Mouse (Mus musculus): ENCODE data around the gene Rgsl1. TPM values are rescaled to one million over a fixed set of nuclear protein-coding genes. Genes with fewer than 3 reads are reported as not detected.

Rgsl1 gene
- polyA plus RNA-seq, 1 experiment from 2014 or later, result not detected

DNA sequence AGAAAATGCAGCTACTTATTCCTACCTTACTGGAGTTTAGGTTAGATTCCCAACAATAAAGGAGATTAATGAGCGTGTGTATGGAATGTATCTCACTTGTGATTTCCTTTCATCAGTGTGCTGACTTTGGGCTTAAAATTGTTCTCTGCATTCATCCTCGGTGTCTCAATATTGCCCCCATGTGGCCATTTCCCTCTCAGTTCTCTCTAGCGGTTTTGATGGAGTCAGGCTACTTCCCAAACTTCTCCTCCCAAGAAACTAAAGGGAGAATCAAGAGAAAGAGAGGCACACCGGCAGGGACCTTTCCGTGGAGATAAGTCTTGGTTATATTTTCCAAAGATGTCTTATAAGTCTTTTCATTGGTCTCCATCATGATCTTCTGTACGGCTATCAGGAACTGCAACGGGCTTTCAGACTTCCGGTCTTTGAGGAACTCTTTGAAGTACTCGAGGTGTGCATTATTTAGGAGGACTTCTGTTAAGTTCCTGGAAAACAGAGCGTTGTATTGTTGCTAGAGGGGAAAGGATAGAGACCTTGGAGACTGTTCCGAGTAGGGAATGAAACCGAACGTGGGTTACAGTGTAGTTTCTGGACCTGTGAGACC lies 36.5 kb downstream of the Rgsl1 start:
- no peak overlapping the region for H3K9ac ChIP-seq (ENCODE audit: low read depth, low read length)
- H3K27me3 ChIP-seq (ENCODE audit: insufficient read depth, low read length), result no peaks in the 10 kb centered on the region
- no peaks in the 10 kb centered on the region for H3K9me3 ChIP-seq (replicated peaks; ENCODE audit: low read length)
- H3K36me3 ChIP-seq (ENCODE audit: insufficient read depth, low read length), result no peaks in the 10 kb centered on the region
- H3K4me2 ChIP-seq (ENCODE audit: low read length), result peak overlapping the region; percentile 1; the same call in 1 of the 2 replicates
- ATAC-seq (replicated peaks; ENCODE audit: low FRiP score, low read depth), result no peak
- 47% methylated on average over 13 of the region's 13 CpGs for WGBS
- H3K4me3 ChIP-seq (replicated peaks; ENCODE audit: low read depth, low read length), result no peak overlapping the region
- peak; percentile 90 for TF ChIP-seq CTCF (IDR thresholded peaks at IDR 0.05; ENCODE audit: low read depth)
- peak; percentile 88 for DNase-seq (ENCODE audit: low spot score)
- H3K27ac ChIP-seq, result no peak overlapping the region
- no peaks in the 10 kb centered on the region for H3K4me1 ChIP-seq (replicated peaks; ENCODE audit: insufficient read depth, low read length)

GRCm38 (mm10) chr1:153803530-153803929 lies 40.4 kb downstream of the Rgsl1 start:
- ATAC-seq (replicated peaks; ENCODE audit: low FRiP score, low read depth) (no peak), DNase-seq (ENCODE audit: low spot score) (no peak)
- Histone ChIP-seq H3K9ac (ENCODE audit: low read depth, low read length) (no peak overlapping the region), H3K4me2 (ENCODE audit: low read length) (no peak overlapping the region), H3K27ac (no peak overlapping the region), H3K27me3 (ENCODE audit: insufficient read depth, low read length) (no peaks in the 10 kb centered on the region), H3K4me1 (replicated peaks; ENCODE audit: insufficient read depth, low read length) (no peaks in the 10 kb centered on the region), H3K4me3 (replicated peaks; ENCODE audit: low read depth, low read length) (no peak overlapping the region), H3K36me3 (ENCODE audit: insufficient read depth, low read length) (no peaks in the 10 kb centered on the region), H3K9me3 (replicated peaks; ENCODE audit: low read length) (no peaks in the 10 kb centered on the region)
- no peak for TF ChIP-seq CTCF (IDR thresholded peaks at IDR 0.05; ENCODE audit: low read depth)
- 84% methylated on average over 8 of the region's 8 CpGs for WGBS

DNA sequence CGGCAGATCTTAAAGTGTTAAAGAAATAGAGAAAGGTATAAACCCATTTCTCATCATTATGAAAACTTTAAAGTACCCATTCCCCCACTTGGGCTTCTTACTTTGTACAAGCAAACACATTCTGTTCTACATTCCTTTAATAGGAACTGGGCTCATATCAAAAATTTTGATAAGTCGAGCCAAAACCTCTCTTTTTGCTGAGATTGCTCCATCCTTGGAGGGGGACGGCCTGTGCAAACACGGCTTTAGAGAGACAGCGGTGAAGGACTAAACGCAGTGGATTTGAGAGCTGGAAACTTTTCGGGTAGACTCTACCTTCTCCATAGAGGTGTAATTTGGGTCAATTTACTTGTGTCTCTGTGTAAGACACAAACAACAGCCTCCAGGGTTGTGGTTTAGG lies 41.3 kb downstream of the Rgsl1 start:
- Histone ChIP-seq H3K4me3 (replicated peaks; ENCODE audit: low read depth, low read length) (no peak overlapping the region), H3K36me3 (ENCODE audit: insufficient read depth, low read length) (no peaks in the 10 kb centered on the region), H3K4me1 (replicated peaks; ENCODE audit: insufficient read depth, low read length) (no peaks in the 10 kb centered on the region), H3K27me3 (ENCODE audit: insufficient read depth, low read length) (no peaks in the 10 kb centered on the region), H3K9me3 (replicated peaks; ENCODE audit: low read length) (no peaks in the 10 kb centered on the region), H3K4me2 (ENCODE audit: low read length) (no peak overlapping the region), H3K27ac (no peak overlapping the region), H3K9ac (ENCODE audit: low read depth, low read length) (no peak overlapping the region)
- ATAC-seq (replicated peaks; ENCODE audit: low FRiP score, low read depth) (no peak), DNase-seq (ENCODE audit: low spot score) (no peak)
- TF ChIP-seq CTCF (IDR thresholded peaks at IDR 0.05; ENCODE audit: low read depth), result no peak
- 87% methylated on average over 7 of the region's 7 CpGs for WGBS

DNA sequence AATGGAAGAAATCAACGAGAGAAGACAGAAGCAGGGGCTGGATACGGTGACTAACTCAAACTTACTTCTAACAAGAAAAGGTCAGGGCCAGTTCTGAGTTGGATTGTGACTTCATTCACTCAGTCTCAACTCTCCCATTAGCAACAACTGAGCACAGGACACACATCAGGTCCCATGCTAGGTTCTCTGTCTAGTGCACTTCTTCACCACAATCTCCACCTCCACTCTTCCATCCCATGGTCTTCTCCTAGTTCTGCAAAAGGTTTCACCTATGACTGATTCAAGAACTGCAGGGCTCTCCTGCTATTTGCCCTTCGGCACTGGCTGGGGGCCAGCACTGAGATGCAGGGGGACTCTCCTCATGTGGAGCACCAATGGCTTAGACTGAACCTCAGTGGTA lies 49.7 kb downstream of the Rgsl1 start:
- no peak for TF ChIP-seq CTCF (IDR thresholded peaks at IDR 0.05; ENCODE audit: low read depth)
- H3K27ac ChIP-seq, result no peak overlapping the region
- ATAC-seq (replicated peaks; ENCODE audit: low FRiP score, low read depth), result no peak

GRCm38 (mm10) chr1:153790708-153791107 lies 53.2 kb downstream of the Rgsl1 start:
- no peaks in the 10 kb centered on the region for H3K9me3 ChIP-seq (replicated peaks; ENCODE audit: low read length)
- 55% methylated on average over 2 of the region's 2 CpGs for WGBS

More for the DNA sequence above, 49.7 kb downstream of the Rgsl1 start:
- Histone ChIP-seq H3K4me2 (ENCODE audit: low read length) (no peak overlapping the region), H3K4me3 (replicated peaks; ENCODE audit: low read depth, low read length) (no peak overlapping the region), H3K9ac (ENCODE audit: low read depth, low read length) (no peak overlapping the region), H3K9me3 (replicated peaks; ENCODE audit: low read length) (no peaks in the 10 kb centered on the region), H3K27me3 (ENCODE audit: insufficient read depth, low read length) (no peaks in the 10 kb centered on the region), H3K36me3 (ENCODE audit: insufficient read depth, low read length) (no peaks in the 10 kb centered on the region), H3K4me1 (replicated peaks; ENCODE audit: insufficient read depth, low read length) (no peaks in the 10 kb centered on the region)
- 48% methylated on average over 3 of the region's 3 CpGs for WGBS
- no peak for DNase-seq (ENCODE audit: low spot score)

DNA sequence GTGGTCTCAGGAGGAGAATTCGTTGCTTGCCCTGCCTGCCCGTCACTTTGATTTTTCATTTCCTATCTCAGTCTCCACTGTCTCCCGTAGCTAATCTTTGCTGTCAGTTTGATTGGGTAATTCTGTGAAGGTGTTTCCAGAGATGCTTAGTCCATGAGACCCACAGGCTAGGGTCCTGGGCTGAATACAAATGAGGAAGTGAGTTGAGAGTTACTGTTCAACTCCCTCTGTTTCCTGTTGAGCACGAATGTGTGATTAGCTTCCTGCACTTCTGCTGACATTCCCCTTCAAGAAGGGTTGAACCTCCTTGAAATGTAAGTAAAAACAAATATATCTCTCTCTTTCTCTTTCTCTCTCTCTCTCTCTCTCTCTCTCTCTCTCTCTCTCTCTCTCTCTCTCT lies 58.3 kb downstream of the Rgsl1 start:
- 63% methylated on average over 4 of the region's 4 CpGs for WGBS
- no peak overlapping the region for H3K9ac ChIP-seq (ENCODE audit: low read depth, low read length)
- no peak overlapping the region for H3K4me3 ChIP-seq (replicated peaks; ENCODE audit: low read depth, low read length)
- H3K4me1 ChIP-seq (replicated peaks; ENCODE audit: insufficient read depth, low read length), result no peaks in the 10 kb centered on the region
- no peak for TF ChIP-seq CTCF (IDR thresholded peaks at IDR 0.05; ENCODE audit: low read depth)
- no peaks in the 10 kb centered on the region for H3K36me3 ChIP-seq (ENCODE audit: insufficient read depth, low read length)
- ATAC-seq (replicated peaks; ENCODE audit: low FRiP score, low read depth) (no peak), DNase-seq (ENCODE audit: low spot score) (no peak)
- H3K27me3 ChIP-seq (ENCODE audit: insufficient read depth, low read length), result no peaks in the 10 kb centered on the region
- no peak overlapping the region for H3K27ac ChIP-seq
- no peaks in the 10 kb centered on the region for H3K9me3 ChIP-seq (replicated peaks; ENCODE audit: low read length)
- no peak overlapping the region for H3K4me2 ChIP-seq (ENCODE audit: low read length)

More at GRCm38 (mm10) chr1:153790708-153791107, 53.2 kb downstream of the Rgsl1 start:
- no peak overlapping the region for H3K27ac ChIP-seq
- H3K9ac ChIP-seq (ENCODE audit: low read depth, low read length), result no peak overlapping the region
- ATAC-seq (replicated peaks; ENCODE audit: low FRiP score, low read depth), result no peak
- DNase-seq (ENCODE audit: low spot score), result no peak
- H3K27me3 ChIP-seq (ENCODE audit: insufficient read depth, low read length), result no peaks in the 10 kb centered on the region
- no peaks in the 10 kb centered on the region for H3K4me1 ChIP-seq (replicated peaks; ENCODE audit: insufficient read depth, low read length)
- H3K36me3 ChIP-seq (ENCODE audit: insufficient read depth, low read length), result no peaks in the 10 kb centered on the region
- H3K4me2 ChIP-seq (ENCODE audit: low read length), result no peak overlapping the region
- TF ChIP-seq CTCF (IDR thresholded peaks at IDR 0.05; ENCODE audit: low read depth), result no peak
- no peak overlapping the region for H3K4me3 ChIP-seq (replicated peaks; ENCODE audit: low read depth, low read length)

DNA sequence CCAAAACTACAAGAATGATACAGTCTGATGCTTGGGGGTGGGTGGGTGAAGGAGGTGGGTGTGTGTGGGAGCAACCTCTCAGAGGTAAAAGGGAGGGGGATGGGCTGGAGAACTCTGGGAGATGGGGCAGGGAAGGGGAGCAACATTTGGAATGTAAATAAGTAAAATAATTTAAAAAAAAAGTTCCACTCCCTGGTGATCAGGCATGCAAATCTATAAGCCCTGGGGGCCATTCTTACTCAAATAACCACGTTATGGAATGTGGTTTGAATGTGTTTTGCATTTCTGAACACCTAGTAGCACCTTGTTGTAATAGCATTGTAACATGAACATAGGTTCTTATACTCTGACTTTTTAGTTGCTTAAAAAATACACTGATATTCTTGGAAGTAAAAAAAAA lies 60.6 kb downstream of the Rgsl1 start:
- H3K27me3 ChIP-seq (ENCODE audit: insufficient read depth, low read length), result no peaks in the 10 kb centered on the region
- DNase-seq (ENCODE audit: low spot score), result no peak

More for the DNA sequence above, 60.6 kb downstream of the Rgsl1 start:
- ATAC-seq (replicated peaks; ENCODE audit: low FRiP score, low read depth), result no peak
- no peak for TF ChIP-seq CTCF (IDR thresholded peaks at IDR 0.05; ENCODE audit: low read depth)
- Histone ChIP-seq H3K27ac (no peak overlapping the region), H3K4me2 (ENCODE audit: low read length) (no peak overlapping the region), H3K9me3 (replicated peaks; ENCODE audit: low read length) (no peaks in the 10 kb centered on the region), H3K9ac (ENCODE audit: low read depth, low read length) (no peak overlapping the region), H3K36me3 (ENCODE audit: insufficient read depth, low read length) (no peaks in the 10 kb centered on the region), H3K4me1 (replicated peaks; ENCODE audit: insufficient read depth, low read length) (no peaks in the 10 kb centered on the region), H3K4me3 (replicated peaks; ENCODE audit: low read depth, low read length) (no peak overlapping the region)
- 23% methylated on average over 1 of the region's 1 CpGs for WGBS
